Mouse (Mus musculus) thymus, postnatal 25 days (tissue): ENCODE results near the gene Rer1.
"Not testable (repeated sequence)": the region's sequence is repeated elsewhere in the genome, so short reads cannot be mapped to it uniquely, and the experiment has no call there.

ENCODE experiments used
- DNase-seq: peaks from one replicate; pipeline ENCODE4 v3.0.0; 2022

Gene Rer1

GRCm38 (mm10) chr4:155113766-155114410, 27.7 kb upstream of the Rer1 start:
- DNase-seq, result no peak

- no peak for DNase-seq
Measured at GRCm38 (mm10) chr4:155109471-155109870, 23.3 kb upstream of the Rer1 start.

DNA sequence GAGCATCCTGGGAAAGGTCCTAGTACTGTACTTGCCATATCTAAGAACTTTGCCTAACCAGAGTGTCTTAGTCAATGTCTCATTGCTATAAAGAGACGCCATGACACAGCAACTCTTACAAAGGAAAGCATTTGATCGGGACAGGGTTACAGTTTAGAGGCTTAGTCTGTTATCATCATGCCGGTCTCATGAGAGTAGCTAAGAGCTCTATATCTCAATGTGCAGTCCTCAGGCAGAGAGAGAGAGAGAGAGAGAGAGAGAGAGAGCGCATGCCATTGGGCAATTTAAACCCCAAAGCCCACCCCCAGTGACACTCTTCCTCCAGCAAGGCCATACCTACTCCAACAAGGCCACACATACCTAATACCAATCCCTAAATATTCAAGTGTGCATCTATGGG, 21.7 kb upstream of the Rer1 start:
- no peak for DNase-seq

- DNase-seq, result no peak
Measured at GRCm38 (mm10) chr4:155098572-155098971, 12.4 kb upstream of the Rer1 start.

- no peak for DNase-seq
Measured at GRCm38 (mm10) chr4:155097452-155097851, 11.3 kb upstream of the Rer1 start.

DNA sequence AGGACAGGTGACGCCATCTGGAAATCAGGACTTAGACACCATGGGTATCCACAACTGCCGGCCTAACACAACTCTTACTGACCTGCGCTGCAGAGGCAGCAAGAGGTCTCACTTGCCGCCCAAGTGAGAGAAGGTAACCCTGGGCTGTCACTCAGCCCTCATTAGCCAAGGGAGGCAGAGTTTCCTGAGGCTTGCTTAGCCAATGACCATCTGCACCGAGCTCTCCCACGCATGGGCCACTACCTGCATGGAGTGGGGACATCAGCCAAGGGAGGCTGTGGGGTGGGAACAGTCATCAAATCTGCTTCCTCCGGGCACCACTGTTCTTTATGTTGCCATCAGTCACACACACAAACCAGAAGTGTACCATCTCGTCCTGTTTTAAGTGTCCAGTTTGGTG, 9.8 kb upstream of the Rer1 start:
- no peak for DNase-seq

DNA sequence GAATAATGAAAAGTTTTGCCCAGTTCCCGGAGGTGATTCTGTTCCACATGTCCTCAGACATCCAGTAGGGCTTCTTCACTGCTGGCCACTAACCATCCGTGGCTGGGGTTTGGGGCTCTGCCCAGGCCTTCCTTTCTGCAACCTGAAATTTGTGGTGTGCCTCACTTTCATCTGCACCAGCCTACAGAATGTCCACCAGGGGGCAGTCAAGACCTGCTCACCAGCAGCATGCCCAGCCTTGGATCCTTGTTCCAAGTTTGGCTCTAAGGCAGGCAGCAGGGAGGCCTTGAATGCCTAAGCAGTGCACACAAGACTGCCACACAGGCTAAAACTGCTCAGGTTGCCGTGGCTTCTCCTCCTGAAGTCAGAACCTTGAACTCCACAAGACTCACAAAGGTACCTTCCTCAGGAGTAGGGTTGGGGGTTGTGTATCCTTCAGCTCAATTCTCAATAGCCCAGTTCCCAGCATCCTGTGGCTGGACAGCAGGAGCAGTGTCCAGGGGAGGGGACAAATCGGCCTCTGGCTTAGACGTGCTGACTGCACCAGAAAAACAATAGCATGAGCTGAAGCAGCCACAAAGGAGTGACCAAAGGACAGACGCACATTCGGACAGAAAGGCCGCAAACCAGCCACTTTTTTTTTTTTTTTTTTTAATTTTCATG, 9.2 kb upstream of the Rer1 start:
- peak; percentile 79 for DNase-seq

- DNase-seq, result peak; percentile 69
Measured at GRCm38 (mm10) chr4:155094565-155094964, 8.4 kb upstream of the Rer1 start.

DNA sequence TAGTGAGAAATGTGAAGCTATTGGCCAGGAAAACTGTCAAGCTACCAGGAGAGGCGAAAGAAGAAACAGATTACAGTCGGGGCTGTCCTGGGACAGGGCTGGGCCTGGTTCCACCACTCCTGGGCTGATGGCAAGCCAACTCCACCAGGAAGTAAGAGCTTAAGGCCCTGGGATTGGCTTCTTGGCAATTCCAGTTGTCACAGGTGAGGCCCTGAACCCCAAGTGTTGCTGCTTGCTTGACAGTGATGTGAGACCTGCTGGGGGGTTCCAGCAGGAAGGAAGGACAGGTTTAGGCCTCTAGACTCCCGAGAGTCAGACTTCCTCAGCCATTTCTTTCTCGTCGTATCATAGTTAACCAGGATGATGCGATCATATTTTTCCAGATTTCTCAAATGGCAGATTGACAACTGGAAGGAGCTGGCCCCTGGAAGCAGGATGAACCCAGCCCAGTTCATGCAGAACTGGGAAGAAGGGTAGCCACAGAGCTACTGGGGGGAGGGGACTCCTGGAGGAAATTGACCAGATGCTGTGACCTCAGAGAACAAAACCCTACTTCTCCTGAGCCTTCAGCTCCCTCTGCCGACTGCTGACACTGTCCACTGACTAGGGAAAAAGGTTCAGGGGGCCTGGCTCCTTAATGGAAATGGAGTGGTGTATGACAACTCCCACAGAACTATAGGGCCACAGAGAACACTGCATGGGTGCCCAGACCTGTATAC, 7.4 kb upstream of the Rer1 start:
- no peak for DNase-seq

- DNase-seq, result no peak
Measured at GRCm38 (mm10) chr4:155092718-155093430, 6.7 kb upstream of the Rer1 start.

- no peak for DNase-seq
Measured at GRCm38 (mm10) chr4:155090688-155091449, 4.7 kb upstream of the Rer1 start.

GRCm38 (mm10) chr4:155090147-155090546, 4.0 kb upstream of the Rer1 start:
- no peak for DNase-seq

GRCm38 (mm10) chr4:155089241-155089640, 3.1 kb upstream of the Rer1 start:
- DNase-seq, result no peak

GRCm38 (mm10) chr4:155085206-155086107, 725 bp downstream of the Rer1 start:
- no peak for DNase-seq

GRCm38 (mm10) chr4:155084351-155084750, 1.8 kb downstream of the Rer1 start:
- no peak for DNase-seq

GRCm38 (mm10) chr4:155083553-155083952, 2.6 kb downstream of the Rer1 start:
- DNase-seq, result no peak

GRCm38 (mm10) chr4:155079666-155080065, 6.5 kb downstream of the Rer1 start:
- DNase-seq, result no peak

GRCm38 (mm10) chr4:155078808-155079207, 7.4 kb downstream of the Rer1 start:
- DNase-seq, result not testable (repeated sequence)

DNA sequence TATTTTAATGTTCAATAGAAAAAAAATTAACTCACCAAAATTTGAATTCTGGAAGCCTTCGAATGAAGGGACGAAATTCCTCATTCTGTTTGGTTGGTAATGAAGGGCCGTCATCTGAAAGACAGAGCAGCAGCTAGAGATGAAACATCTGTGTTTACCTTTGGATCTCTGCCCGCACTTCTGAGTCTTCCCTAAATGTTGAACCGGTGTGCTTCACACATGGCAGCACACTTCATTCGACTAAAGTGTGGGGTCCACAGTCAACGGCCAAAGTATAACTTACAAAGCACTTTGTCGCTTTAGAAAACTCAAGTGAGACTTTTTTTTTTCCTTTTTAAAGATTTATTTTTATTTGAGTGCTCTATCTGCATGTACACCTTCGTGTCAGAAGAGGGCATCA, 9.5 kb downstream of the Rer1 start:
- no peak for DNase-seq

DNA sequence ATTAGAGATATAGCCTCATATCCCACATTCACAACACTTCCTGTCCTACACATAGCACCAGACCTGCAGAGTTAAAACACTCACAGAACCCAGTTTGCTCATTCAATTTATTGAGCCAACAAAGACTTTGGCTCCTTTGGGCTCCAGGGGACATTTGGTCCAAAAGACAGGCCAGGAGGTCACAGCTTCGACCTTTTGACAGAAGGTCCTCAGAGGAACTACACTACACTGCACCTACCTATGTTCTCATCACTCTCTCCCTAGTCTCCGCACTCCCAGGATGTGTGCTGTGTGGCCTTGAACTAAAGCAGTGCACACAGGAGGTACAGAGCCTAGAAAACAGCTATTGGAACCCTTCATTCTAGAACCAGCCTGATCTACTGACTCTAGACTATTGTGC, 10.4 kb downstream of the Rer1 start:
- DNase-seq, result no peak

GRCm38 (mm10) chr4:155075137-155075536, 11.0 kb downstream of the Rer1 start:
- no peak for DNase-seq

GRCm38 (mm10) chr4:155074418-155074817, 11.8 kb downstream of the Rer1 start:
- DNase-seq, result no peak
